Mouse (Mus musculus) T-helper 1 cell (primary cell): ENCODE measurements around the gene Rab11fip3.

Source experiments
- in situ Hi-C: fragments of 300-600 bp; cut with MboI, MseI; formaldehyde crosslinking; loops from one replicate; pipeline ENCODE4 v1.15.1; 2025; ENCODE audit warnings: high pct_unique_total_duplicates

The Rab11fip3 gene

GRCm38 (mm10) chr17:26087059-26087564, 17.8 kb upstream of the Rab11fip3 start:
- in situ Hi-C loops = no loop called here

GRCm38 (mm10) chr17:26080867-26081266, 11.5 kb upstream of the Rab11fip3 start:
- in situ Hi-C loops = no loop called here

GRCm38 (mm10) chr17:26078851-26079250, 9.5 kb upstream of the Rab11fip3 start:
- in situ Hi-C loops = no loop called here

GRCm38 (mm10) chr17:26075246-26075645, 5.9 kb upstream of the Rab11fip3 start:
- in situ Hi-C loops = no loop called here

GRCm38 (mm10) chr17:26070136-26070535, 781 bp upstream of the Rab11fip3 start:
- in situ Hi-C loops = no loop called here

GRCm38 (mm10) chr17:26068024-26068830, 1.1 kb downstream of the Rab11fip3 start:
- in situ Hi-C loops = no loop called here

GRCm38 (mm10) chr17:26066488-26067020, 2.8 kb downstream of the Rab11fip3 start:
- in situ Hi-C loops = no loop called here

- in situ Hi-C loops = no loop called here
Observed at GRCm38 (mm10) chr17:26064916-26065315, 4.4 kb downstream of the Rab11fip3 start.

- in situ Hi-C loops = no loop called here
Observed at GRCm38 (mm10) chr17:26057787-26058567, 11.4 kb downstream of the Rab11fip3 start.

- in situ Hi-C loops = no loop called here
Observed at GRCm38 (mm10) chr17:26057278-26057677, 12.1 kb downstream of the Rab11fip3 start.

GRCm38 (mm10) chr17:26055164-26055563, 14.2 kb downstream of the Rab11fip3 start:
- in situ Hi-C loops = no loop called here

GRCm38 (mm10) chr17:26054133-26054845, 15.1 kb downstream of the Rab11fip3 start:
- in situ Hi-C loops = no loop called here

GRCm38 (mm10) chr17:26052706-26053105, 16.6 kb downstream of the Rab11fip3 start:
- in situ Hi-C loops = no loop called here

GRCm38 (mm10) chr17:26052074-26052473, 17.3 kb downstream of the Rab11fip3 start:
- in situ Hi-C loops = no loop called here

- in situ Hi-C loops = no loop called here
Observed at GRCm38 (mm10) chr17:26048118-26048517, 21.2 kb downstream of the Rab11fip3 start.

- in situ Hi-C loops = no loop called here
Observed at GRCm38 (mm10) chr17:26046253-26046997, 22.9 kb downstream of the Rab11fip3 start.

GRCm38 (mm10) chr17:26045285-26045684, 24.1 kb downstream of the Rab11fip3 start:
- in situ Hi-C loops = no loop called here

- in situ Hi-C loops = no loop called here
Observed at GRCm38 (mm10) chr17:26043249-26043636, 26.1 kb downstream of the Rab11fip3 start.

- in situ Hi-C loops = no loop called here
Observed at GRCm38 (mm10) chr17:26042599-26043248, 26.6 kb downstream of the Rab11fip3 start.

GRCm38 (mm10) chr17:26041111-26041802, 28.1 kb downstream of the Rab11fip3 start:
- in situ Hi-C loops = no loop called here
